ENCODE assay signal across 37 mouse cellular contexts in genomic region chr19:29370545-29371283, GRCm38 (mm10). TPM values are rescaled to one million over a fixed set of nuclear protein-coding genes. Genes with fewer than 3 reads are reported as not detected.
DNase-seq lines count a peak whose midpoint lies in the region; ATAC-seq and TF ChIP-seq lines count a peak whose summit lies in the region.
"Had no signal": no experiment of that assay in that cellular context is flagged by ENCODE, and none has a peak within 500 bp of the region (broad histone marks: within the 10 kb centered on the region; RNA-seq: fewer than 3 reads in every experiment).

No protein-coding gene starts in this region.

- H3K4me3 ChIP-seq in liver, postnatal 0 days (ENCODE audit: low read depth, low read length) = 0 out of 2 replicates have a peak overlapping the region, but pooled peaks have one; percentile 46
- H3K4me3 ChIP-seq in liver, embryonic 12.5 days = no peak overlapping the region
- peak overlapping the region; percentile 53 to 71 (median 63) for H3K4me3 ChIP-seq in CH12.LX (replicated peaks in 1 of 3; ENCODE audit: low read depth in 2 of 3, low read length in 2 of 3, poor library complexity in 1 of 3)
- H3K4me3 ChIP-seq: erythroblast, embryonic 14.5 days; heart, embryonic 10.5 days; intestine, embryonic 15.5 days; lung, embryonic 15.5 days; neural tube, embryonic 12.5 days had no signal

- peaks cover 4% of the 10 kb centered on the region; the same call in 1 of the 2 replicates for H3K36me3 ChIP-seq in liver, postnatal 0 days (replicated peaks; ENCODE audit: insufficient read depth, low read length)
- no peaks in the 10 kb centered on the region for H3K36me3 ChIP-seq in liver, embryonic 12.5 days
- H3K36me3 ChIP-seq in CH12.LX (replicated peaks in 1 of 2; ENCODE audit: control insufficient read depth in 1 of 2, insufficient read depth in 1 of 2, low read length in 1 of 2) = peaks cover 6 to 17% of the 10 kb centered on the region in 2 experiments
- H3K36me3 ChIP-seq in splenic B cell, adult 2 months (ENCODE audit: control insufficient read depth, insufficient read depth, low read length, poor library complexity, severe bottlenecking) = peaks cover 2% of the 10 kb centered on the region; the same call in 1 of the 2 replicates
- H3K36me3 ChIP-seq: heart, embryonic 10.5 days; heart, embryonic 15.5 days; intestine, embryonic 15.5 days; liver, embryonic 15.5 days; lung, embryonic 15.5 days; neural tube, embryonic 12.5 days had no signal

- peak overlapping the region; percentile 68 for H3K4me2 ChIP-seq in liver, postnatal 0 days (ENCODE audit: low read depth, low read length)
- H3K4me2 ChIP-seq in liver, embryonic 12.5 days = no peak overlapping the region
- H3K4me2 ChIP-seq in CH12.LX (ENCODE audit: insufficient read depth, low read depth, poor library complexity, severe bottlenecking) = peak overlapping the region; percentile 98
- H3K4me2 ChIP-seq: lung, embryonic 15.5 days; neural tube, embryonic 12.5 days had no signal

- peaks cover 27% of the 10 kb centered on the region for H3K4me1 ChIP-seq in liver, postnatal 0 days (ENCODE audit: insufficient read depth)
- H3K4me1 ChIP-seq in liver, embryonic 12.5 days = peaks cover 44% of the 10 kb centered on the region
- peaks cover 12 to 26% of the 10 kb centered on the region in 2 experiments for H3K4me1 ChIP-seq in CH12.LX (ENCODE audit: control insufficient read depth in 1 of 2, insufficient read depth in 2 of 2)

- WGBS in liver, postnatal 0 days (ENCODE audit: insufficient replicate concordance) = 83% methylated on average over 7 of the region's 7 CpGs
- 76% methylated on average over 7 of the region's 7 CpGs for WGBS in liver, embryonic 12.5 days (ENCODE audit: insufficient replicate concordance)

- in situ Hi-C loops in CH12.LX (cut with MboI; ENCODE audit: low pct_ligation_motif_present, low pct_unique_long_range_greater_than_20kb, low sequenced_read_pairs) = loop anchor here (5.0 to 25.0 kb wide), 3 partner anchors 122 to 583 kb away; partner anchors contain the start of genes 9930021J03Rik and Ranbp6

- no peaks in the 10 kb centered on the region for H3K9me3 ChIP-seq in liver, postnatal 0 days (ENCODE audit: low read length)
- H3K9me3 ChIP-seq in liver, embryonic 12.5 days (replicated peaks) = no peaks in the 10 kb centered on the region
- no peaks in the 10 kb centered on the region for H3K9me3 ChIP-seq in CH12.LX (replicated peaks; ENCODE audit: low read length)
- H3K9me3 ChIP-seq: heart, embryonic 10.5 days; heart, embryonic 15.5 days; intestine, embryonic 15.5 days; liver, embryonic 15.5 days; lung, embryonic 15.5 days; neural tube, embryonic 12.5 days had no signal

- TF ChIP-seq POLR2A in CH12.LX (IDR thresholded peaks at IDR 0.05; ENCODE audit: low read depth, low read length) = no peak

- no peak for ATAC-seq in liver, postnatal 0 days
- no peak for ATAC-seq in liver, embryonic 12.5 days
- ATAC-seq: forebrain, embryonic 16.5 days; hindbrain, embryonic 16.5 days; intestine, embryonic 15.5 days; midbrain, embryonic 16.5 days had no signal

- TF ChIP-seq EP300 in liver, postnatal 0 days (IDR thresholded peaks at IDR 0.05; ENCODE audit: low read depth) = no peak
- TF ChIP-seq EP300 in CH12.LX (IDR thresholded peaks at IDR 0.05; ENCODE audit: low read length) = no peak

- intact Hi-C loops in left cerebral cortex, postnatal 4 days (cut with DNase I) = no loop called here

- peak; percentile 24 for TF ChIP-seq RAD21 in CH12.LX (IDR thresholded peaks at IDR 0.05; ENCODE audit: low read depth, low read length)

- 0 out of 2 replicates have a peak, but pooled peaks have one; percentile 5 for TF ChIP-seq CTCF in liver, postnatal 0 days (IDR thresholded peaks at IDR 0.05; ENCODE audit: low read depth)
- peak in 1 of 2 experiments; percentile 70; a peak in 2 of 4 replicates for TF ChIP-seq CTCF in CH12.LX (conservative IDR thresholded peaks at IDR 0.05 in 1 of 2, IDR thresholded peaks at IDR 0.05 in 1 of 2; ENCODE audit: low read depth in 2 of 2, low read length in 2 of 2)

- no peak for DNase-seq in liver, postnatal 0 days
- peak; percentile 53 for DNase-seq in A20 (ENCODE audit: low read depth, low spot score)
- no peak for DNase-seq in CH12.LX (ENCODE audit: extremely low read depth)
- DNase-seq in splenic B cell, adult 2 months (ENCODE audit: low read depth, low spot score) = peak; percentile 21
- DNase-seq in left cerebral cortex, postnatal 4 days = no peak
- DNase-seq: adrenal gland, adult 8-10 months; cerebellum, adult 2 months; cerebellum, postnatal 14 days; gastrocnemius, postnatal 36 days; kidney, adult 2 months; kidney, postnatal 36 days; layer of hippocampus, postnatal 36 days; liver; right cerebral cortex, postnatal 4 days; thymus, adult 2 months had no signal

- no peak overlapping the region for H3K9ac ChIP-seq in liver, postnatal 0 days (replicated peaks)
- H3K9ac ChIP-seq in liver, embryonic 12.5 days = no peak overlapping the region
- peak overlapping the region; percentile 88 for H3K9ac ChIP-seq in CH12.LX (ENCODE audit: insufficient read depth, low read depth)
- H3K9ac ChIP-seq: heart, embryonic 15.5 days; intestine, embryonic 15.5 days; liver, embryonic 15.5 days; lung, embryonic 15.5 days; neural tube, embryonic 12.5 days had no signal

- dilution Hi-C loops in CH12.LX (cut with MboI; ENCODE audit: extremely low pct_ligation_motif_present, extremely low pct_unique_long_range_greater_than_20kb, low sequenced_read_pairs) = no loop called here

- no peaks in the 10 kb centered on the region for H3K27me3 ChIP-seq in liver, postnatal 0 days (ENCODE audit: insufficient read depth, low read length)
- H3K27me3 ChIP-seq in liver, embryonic 12.5 days (replicated peaks) = no peaks in the 10 kb centered on the region
- H3K27me3 ChIP-seq in CH12.LX (replicated peaks) = no peaks in the 10 kb centered on the region
- no peaks in the 10 kb centered on the region for H3K27me3 ChIP-seq in splenic B cell, adult 2 months (ENCODE audit: control insufficient read depth, insufficient read depth, low read length, poor library complexity, severe bottlenecking)
- H3K27me3 ChIP-seq: heart, embryonic 15.5 days; intestine, embryonic 15.5 days; liver, embryonic 15.5 days; lung, embryonic 15.5 days; neural tube, embryonic 12.5 days had no signal

- H3K27ac ChIP-seq in liver, postnatal 0 days (ENCODE audit: low read depth) = peak overlapping the region; percentile 80; the same call in 1 of the 2 replicates
- H3K27ac ChIP-seq in liver, embryonic 12.5 days = no peak overlapping the region
- H3K27ac ChIP-seq in CH12.LX (ENCODE audit: insufficient read depth, low read depth) = peak overlapping the region; percentile 85
- H3K27ac ChIP-seq: heart, embryonic 10.5 days; heart, embryonic 15.5 days; lung, embryonic 15.5 days; neural tube, embryonic 12.5 days had no signal

- H3K79me2 ChIP-seq in CH12.LX (replicated peaks; ENCODE audit: control insufficient read depth, extremely low read depth, insufficient read depth, poor library complexity, severe bottlenecking) = peaks cover 50% of the 10 kb centered on the region

TF ChIP-seq in CH12.LX, 34 proteins besides CTCF, POLR2A, EP300 and RAD21 (continues in another document):
- TF ChIP-seq TCF12 (IDR thresholded peaks at IDR 0.05; ENCODE audit: low read depth, low read length) (no peak), SMC3 (IDR thresholded peaks at IDR 0.05; ENCODE audit: low read depth, low read length) (peak; percentile 30), ETS1 (conservative IDR thresholded peaks at IDR 0.05; ENCODE audit: low read depth, low read length) (no peak), POLR2AphosphoS2 (IDR thresholded peaks at IDR 0.05; ENCODE audit: low read depth, low read length) (no peak), MXI1 (IDR thresholded peaks at IDR 0.05; ENCODE audit: low read depth, low read length) (no peak), ZNF384 (IDR thresholded peaks at IDR 0.05; ENCODE audit: low read depth, low read length) (peak; percentile 76), PAX5 (IDR thresholded peaks at IDR 0.05; ENCODE audit: low read length) (no peak), MAFK (IDR thresholded peaks at IDR 0.05; ENCODE audit: insufficient replicate concordance, low read length) (peak; percentile 60; the same call in 1 of the 2 replicates)

RNA-seq across cellular contexts. Expression of gene Cd274, which starts 3.5 kb away (rescaled TPM):
- polyA plus RNA-seq in liver, postnatal 0 days (2015; fragmentation: Nextera tagmentation; extraction: Ambion mirVana) = 0.76 and 1.2 TPM in 2 replicates
- polyA plus RNA-seq in liver, embryonic 12.5 days (2016; fragmentation: Nextera tagmentation; extraction: Ambion mirVana) = 0.35 and 0.69 TPM in 2 replicates
- 4.7 and 6.7 TPM in 2 replicates for total RNA-seq in CH12.LX (2012; rRNA removed)
- total RNA-seq in CH12.LX (2014; rRNA removed) = 7.4 and 8.6 TPM in 2 replicates
- polyA plus RNA-seq in CH12.LX (2012; ENCODE audit: insufficient read length, low read depth) = 14.7 and 15.9 TPM in 2 replicates
- 1 to 10 TPM; 1.3 to 1.5 TPM for total RNA-seq in left cerebral cortex, postnatal 4 days (2021)
- polyA plus RNA-seq: erythroblast, embryonic 14.5 days; limb, embryonic 11.5 days had no signal

RNA-seq across cellular contexts. Expression of gene Plgrkt, which starts 3.5 kb away (rescaled TPM):
- 23.8 and 25.0 TPM in 2 replicates for polyA plus RNA-seq in liver, postnatal 0 days (2015; fragmentation: Nextera tagmentation; extraction: Ambion mirVana)
- 37.7 and 40.8 TPM in 2 replicates for polyA plus RNA-seq in liver, embryonic 12.5 days (2016; fragmentation: Nextera tagmentation; extraction: Ambion mirVana)
- 27.7 and 31.3 TPM in 2 replicates for total RNA-seq in CH12.LX (2012; rRNA removed)
- 27.9 and 33.0 TPM in 2 replicates for total RNA-seq in CH12.LX (2014; rRNA removed)
- polyA plus RNA-seq in CH12.LX (2012; ENCODE audit: insufficient read length, low read depth) = 38.3 and 40.6 TPM in 2 replicates
- 10 to 100 TPM; 47.4 to 49.6 TPM for total RNA-seq in left cerebral cortex, postnatal 4 days (2021)

RNA-seq across cellular contexts. Expression of gene Rln1, which starts 36.2 kb away (rescaled TPM):
- not detected in 2 replicates for polyA plus RNA-seq in liver, postnatal 0 days (2015; fragmentation: Nextera tagmentation; extraction: Ambion mirVana)
- polyA plus RNA-seq in liver, embryonic 12.5 days (2016; fragmentation: Nextera tagmentation; extraction: Ambion mirVana) = 0.12 TPM in 1 of 2 replicates, not detected in the other
- total RNA-seq in CH12.LX (2012; rRNA removed) (not detected in 2 replicates), CH12.LX (2014; rRNA removed) (not detected in 2 replicates)
- polyA plus RNA-seq in CH12.LX (2012; ENCODE audit: insufficient read length, low read depth) = not detected in 2 replicates
- 1 to 10 TPM; 3.2 to 4.9 TPM for total RNA-seq in left cerebral cortex, postnatal 4 days (2021)
- total RNA-seq: adrenal gland, adult 8-10 months; adrenal gland, postnatal 4 days; gastrocnemius, postnatal 36 days; heart, postnatal 25 days had no signal
- polyA plus RNA-seq: erythroblast, embryonic 14.5 days; limb, embryonic 11.5 days; liver, embryonic 15.5 days; lung, embryonic 15.5 days; myocyte; spleen, adult 2 months had no signal

RNA-seq across cellular contexts. Expression of gene Pdcd1lg2, which starts 40.0 kb away (rescaled TPM):
- polyA plus RNA-seq in liver, postnatal 0 days (2015; fragmentation: Nextera tagmentation; extraction: Ambion mirVana) = not detected in 2 replicates
- polyA plus RNA-seq in liver, embryonic 12.5 days (2016; fragmentation: Nextera tagmentation; extraction: Ambion mirVana) = 0.17 TPM in 1 of 2 replicates, not detected in the other
- total RNA-seq in CH12.LX (2012; rRNA removed) (1.6 and 1.7 TPM in 2 replicates), CH12.LX (2014; rRNA removed) (1.4 and 2.4 TPM in 2 replicates)
- polyA plus RNA-seq in CH12.LX (2012; ENCODE audit: insufficient read length, low read depth) = 4.6 and 5.5 TPM in 2 replicates
- total RNA-seq in left cerebral cortex, postnatal 4 days (2021) = under 1 TPM in 1 of 2 experiments, not detected in 1; 0.28 TPM
- total RNA-seq: adrenal gland, adult 8-10 months; adrenal gland, postnatal 4 days; gastrocnemius, postnatal 36 days; heart, postnatal 25 days; layer of hippocampus, postnatal 36 days; left cerebral cortex, postnatal 10 days had no signal
- polyA plus RNA-seq: cerebellum, adult 2 months; cortical plate, adult 2 months; embryonic facial prominence, embryonic 14.5 days; erythroblast, embryonic 14.5 days; forebrain, embryonic 11.5 days; forebrain, embryonic 16.5 days; heart, embryonic 10.5 days; heart, embryonic 15.5 days; hindbrain, embryonic 11.5 days; intestine, embryonic 15.5 days; kidney, embryonic 16.5 days; limb, embryonic 11.5 days; liver, embryonic 15.5 days; midbrain, embryonic 16.5 days; myocyte; neural tube, embryonic 12.5 days had no signal

RNA-seq across cellular contexts. Expression of gene Insl6, which starts 45.6 kb away (rescaled TPM):
- polyA plus RNA-seq in liver, postnatal 0 days (2015; fragmentation: Nextera tagmentation; extraction: Ambion mirVana) = 1.2 TPM in 2 replicates
- 0.85 and 0.89 TPM in 2 replicates for polyA plus RNA-seq in liver, embryonic 12.5 days (2016; fragmentation: Nextera tagmentation; extraction: Ambion mirVana)
- total RNA-seq in CH12.LX (2012; rRNA removed) = 8.0 and 11.2 TPM in 2 replicates
- 8.5 and 9.8 TPM in 2 replicates for total RNA-seq in CH12.LX (2014; rRNA removed)
- 5.1 and 5.7 TPM in 2 replicates for polyA plus RNA-seq in CH12.LX (2012; ENCODE audit: insufficient read length, low read depth)
- total RNA-seq in left cerebral cortex, postnatal 4 days (2021) = not detected
- total RNA-seq: gastrocnemius, postnatal 36 days; layer of hippocampus, postnatal 36 days had no signal
- polyA plus RNA-seq: erythroblast, embryonic 14.5 days had no signal

Comparison
In these comparisons a context has a peak if more than half of its experiments do, and no peak if none do; other contexts are left out.
1. DNase-seq: peak in A20 (single experiment) and splenic B cell, adult 2 months (single experiment); none in liver, postnatal 0 days (single experiment), CH12.LX (single experiment) and left cerebral cortex, postnatal 4 days (single experiment).